Mouse (Mus musculus): ENCODE data around the gene Wdr78. TPM values are rescaled to one million over a fixed set of nuclear protein-coding genes. Genes with fewer than 3 reads are reported as not detected.

Wdr78 gene
- polyA plus RNA-seq, 1 experiment: 4.1 TPM

DNA sequence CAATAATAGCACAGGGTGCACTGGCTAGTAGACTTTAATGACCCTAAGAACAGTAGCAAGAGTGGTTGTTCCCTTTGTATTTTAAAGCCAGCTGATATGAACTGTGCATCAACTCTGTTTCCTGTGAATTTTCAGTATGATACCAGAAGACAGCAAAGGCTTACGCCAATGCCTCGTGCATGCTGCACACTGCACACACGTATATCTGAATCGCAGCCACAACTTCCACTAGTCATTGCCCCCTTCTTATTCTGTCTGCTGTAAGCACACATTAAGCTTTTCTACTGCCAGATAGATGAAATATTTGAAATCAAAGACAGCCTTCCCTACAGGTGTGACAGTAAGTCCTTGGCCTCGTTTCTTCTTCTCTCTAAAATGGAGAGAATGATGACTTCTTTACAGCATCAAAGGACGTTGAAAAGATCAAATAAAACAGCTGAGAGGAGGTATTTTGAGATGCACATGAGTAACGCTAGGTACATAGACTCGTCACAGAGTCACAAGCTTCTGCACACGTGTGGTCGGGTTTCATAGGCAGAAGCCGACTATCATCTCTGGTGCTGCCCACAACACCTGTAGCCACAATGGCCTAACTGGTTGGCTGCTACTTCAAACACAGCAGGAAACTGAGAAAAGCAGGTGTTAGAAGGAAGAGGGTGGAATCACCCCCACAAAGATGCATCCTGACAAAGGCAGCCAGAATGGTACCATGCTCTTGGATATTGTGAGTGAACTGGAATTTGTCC, 123.6 kb downstream of the Wdr78 start:
- no peak for DNase-seq
- 82% methylated on average over 11 of the region's 11 CpGs for WGBS
- no peaks in the 10 kb centered on the region for H3K4me1 ChIP-seq (ENCODE audit: control insufficient read depth, insufficient read depth, low read length)
- H3K27ac ChIP-seq (ENCODE audit: insufficient read depth, low read length): no peak overlapping the region
- no peak overlapping the region for H3K4me3 ChIP-seq (replicated peaks; ENCODE audit: insufficient read depth, low read depth, low read length)
- no peak for TF ChIP-seq POLR2A (IDR thresholded peaks at IDR 0.05; ENCODE audit: borderline replicate concordance, insufficient read depth, low read length)
- TF ChIP-seq CTCF (IDR thresholded peaks at IDR 0.05; ENCODE audit: borderline replicate concordance, insufficient read depth, low read depth, low read length): no peak
- H3K27me3 ChIP-seq (ENCODE audit: control insufficient read depth, insufficient read depth, low read length): no peaks in the 10 kb centered on the region

DNA sequence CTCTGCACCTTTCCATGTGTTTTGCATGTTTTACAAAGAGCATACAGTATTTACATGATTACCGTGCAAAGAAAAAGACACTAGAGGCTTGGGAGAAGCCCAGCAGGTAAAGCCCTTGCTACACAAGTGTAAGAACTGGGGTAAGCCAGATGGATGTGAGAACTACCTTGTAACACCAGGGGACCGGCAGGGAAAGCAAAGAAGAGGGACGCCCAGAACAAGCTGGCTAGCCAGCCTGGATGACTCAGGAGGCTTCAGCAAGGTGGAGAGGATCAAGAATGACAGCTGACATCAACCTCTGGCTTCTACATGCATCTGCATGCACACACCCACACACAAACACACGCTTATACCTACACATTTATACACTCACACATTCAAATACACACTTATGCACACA, 124.3 kb downstream of the Wdr78 start:
- no peak for DNase-seq
- Histone ChIP-seq H3K4me3 (replicated peaks; ENCODE audit: insufficient read depth, low read depth, low read length) (no peak overlapping the region), H3K4me1 (ENCODE audit: control insufficient read depth, insufficient read depth, low read length) (no peaks in the 10 kb centered on the region), H3K27me3 (ENCODE audit: control insufficient read depth, insufficient read depth, low read length) (no peaks in the 10 kb centered on the region), H3K27ac (ENCODE audit: insufficient read depth, low read length) (no peak overlapping the region)
- TF ChIP-seq POLR2A (IDR thresholded peaks at IDR 0.05; ENCODE audit: borderline replicate concordance, insufficient read depth, low read length): no peak
- TF ChIP-seq CTCF (IDR thresholded peaks at IDR 0.05; ENCODE audit: borderline replicate concordance, insufficient read depth, low read depth, low read length): no peak
- 86% methylated on average over 4 of the region's 4 CpGs for WGBS

DNA sequence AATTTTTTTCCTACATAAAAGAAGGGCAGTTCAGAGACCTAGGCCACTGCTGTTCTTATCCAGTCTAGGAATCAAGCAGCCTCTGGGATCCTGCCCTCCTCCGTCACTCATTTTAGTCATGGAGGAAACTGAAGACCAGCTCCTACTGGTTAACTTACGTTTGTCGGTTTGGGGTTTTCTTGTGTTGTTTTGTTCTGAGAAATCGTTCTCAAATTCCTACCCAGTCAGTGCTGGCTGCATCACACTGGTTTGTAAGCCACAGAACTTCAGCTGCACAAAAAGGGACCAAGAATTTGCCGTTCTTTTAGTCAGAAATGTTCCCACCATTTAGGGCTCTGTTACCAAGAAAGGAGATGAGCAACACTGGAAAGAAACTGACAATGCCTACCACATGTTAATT, 125.0 kb downstream of the Wdr78 start:
- no peaks in the 10 kb centered on the region for H3K4me1 ChIP-seq (ENCODE audit: control insufficient read depth, insufficient read depth, low read length)
- no peak overlapping the region for H3K4me3 ChIP-seq (replicated peaks; ENCODE audit: insufficient read depth, low read depth, low read length)
- no peak overlapping the region for H3K27ac ChIP-seq (ENCODE audit: insufficient read depth, low read length)
- no peaks in the 10 kb centered on the region for H3K27me3 ChIP-seq (ENCODE audit: control insufficient read depth, insufficient read depth, low read length)
- no peak for TF ChIP-seq POLR2A (IDR thresholded peaks at IDR 0.05; ENCODE audit: borderline replicate concordance, insufficient read depth, low read length)
- TF ChIP-seq CTCF (IDR thresholded peaks at IDR 0.05; ENCODE audit: borderline replicate concordance, insufficient read depth, low read depth, low read length): no peak
- 82% methylated on average over 5 of the region's 5 CpGs for WGBS
- DNase-seq: no peak

DNA sequence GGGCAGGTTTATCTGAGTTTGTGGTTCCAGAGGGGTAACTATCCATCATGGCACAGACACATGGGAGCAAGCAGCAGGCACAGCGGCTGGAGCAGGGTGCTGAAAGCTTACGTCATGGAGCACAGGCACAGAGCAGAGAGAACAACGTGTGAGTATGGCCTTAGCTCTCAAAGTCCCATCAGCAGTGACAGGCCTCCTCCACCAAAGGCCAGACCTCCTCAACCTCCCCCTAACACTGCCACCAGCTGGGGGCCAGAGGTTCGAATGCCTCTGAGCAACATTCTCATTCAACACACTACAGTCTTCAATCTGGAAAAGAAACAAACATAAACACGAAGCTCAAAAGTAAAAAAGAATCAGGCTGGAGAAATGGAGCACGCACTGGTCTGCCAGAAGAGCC, 125.8 kb downstream of the Wdr78 start:
- TF ChIP-seq POLR2A (IDR thresholded peaks at IDR 0.05; ENCODE audit: borderline replicate concordance, insufficient read depth, low read length) (no peak), CTCF (IDR thresholded peaks at IDR 0.05; ENCODE audit: borderline replicate concordance, insufficient read depth, low read depth, low read length) (no peak)
- H3K4me3 ChIP-seq (replicated peaks; ENCODE audit: insufficient read depth, low read depth, low read length): no peak overlapping the region
- no peak overlapping the region for H3K27ac ChIP-seq (ENCODE audit: insufficient read depth, low read length)
- no peaks in the 10 kb centered on the region for H3K4me1 ChIP-seq (ENCODE audit: control insufficient read depth, insufficient read depth, low read length)
- WGBS: 84% methylated on average over 6 of the region's 6 CpGs
- no peak for DNase-seq
- H3K27me3 ChIP-seq (ENCODE audit: control insufficient read depth, insufficient read depth, low read length): no peaks in the 10 kb centered on the region

Other genes starting within 250 kb of the Wdr78 start
- gene Tctex1d1, start 135.9 kb downstream of the Wdr78 start, polyA plus RNA-seq (2012; rRNA removed): 0.34 and 0.43 TPM in 2 replicates
- gene Insl5, start 87.7 kb downstream of the Wdr78 start, polyA plus RNA-seq (2012; rRNA removed): 2.3 and 2.6 TPM in 2 replicates
- gene Mier1, start 165 bp downstream of the Wdr78 start, polyA plus RNA-seq (2012; rRNA removed): 24.8 and 25.6 TPM in 2 replicates
- 8.7 and 9.4 TPM in 2 replicates for gene Slc35d1, start 100.6 kb upstream of the Wdr78 start, polyA plus RNA-seq (2012; rRNA removed)
- gene 4921539E11Rik, start 176.3 kb upstream of the Wdr78 start, polyA plus RNA-seq (2012; rRNA removed): not detected in 2 replicates
- 9.0 and 9.6 TPM in 2 replicates for gene Oma1, start 199.3 kb upstream of the Wdr78 start, polyA plus RNA-seq (2012; rRNA removed)

Measured in cerebellum, adult 2 months (tissue).